Mouse (Mus musculus): ENCODE data around the gene Fam193b. TPM values are rescaled to one million over a fixed set of nuclear protein-coding genes. Genes with fewer than 3 reads are reported as not detected.

Gene Fam193b
- total RNA-seq, 2 experiments from 2014 or later: 61.9 to 82.4 TPM

DNA sequence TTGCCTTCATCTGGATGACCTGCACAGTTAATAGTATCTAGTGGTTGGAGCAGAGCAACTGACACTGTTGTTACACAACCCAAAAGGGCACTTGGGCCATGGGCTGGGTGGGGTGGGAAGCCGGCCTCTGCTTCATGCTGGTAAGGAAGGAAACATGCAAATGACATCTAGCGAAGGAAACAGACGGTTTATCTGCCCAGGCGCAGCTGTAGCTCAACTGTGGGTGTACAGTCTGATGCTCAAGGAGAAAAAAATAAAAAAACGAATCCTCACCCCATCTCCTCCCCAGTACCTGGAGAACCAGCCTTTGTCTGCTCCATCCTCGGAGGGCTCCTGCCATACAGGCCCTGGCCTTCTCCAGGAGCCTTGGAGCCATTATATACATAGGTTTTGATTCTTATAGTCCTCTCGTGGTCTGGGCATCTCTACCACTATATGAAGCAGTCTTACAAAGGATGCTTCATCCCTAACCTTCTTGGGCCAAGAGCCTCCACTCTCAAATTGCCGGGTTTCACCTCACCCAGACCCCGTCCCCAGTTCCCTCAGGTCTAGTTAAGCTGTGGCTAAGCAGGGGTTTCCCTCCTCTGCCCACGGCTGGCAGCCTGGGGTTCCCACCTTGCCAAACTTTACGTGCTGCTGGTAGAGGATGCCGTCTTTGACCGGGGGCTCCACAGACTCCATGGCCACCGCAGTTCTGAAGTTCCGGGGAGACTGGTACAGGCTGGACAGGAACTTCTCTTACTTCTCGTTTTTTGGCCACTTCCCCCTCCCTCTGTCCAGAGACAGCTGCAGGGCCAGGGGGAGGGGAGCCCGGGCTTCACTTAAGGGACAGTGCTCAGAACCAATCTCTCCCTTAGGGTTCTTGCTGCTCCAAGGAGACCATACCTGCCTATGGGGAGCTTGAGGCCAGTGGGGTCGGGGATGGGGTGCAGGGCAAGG lies 42.8 kb downstream of the Fam193b start:
- DNase-seq (ENCODE audit: low spot score in 2 of 2): no peak

DNA sequence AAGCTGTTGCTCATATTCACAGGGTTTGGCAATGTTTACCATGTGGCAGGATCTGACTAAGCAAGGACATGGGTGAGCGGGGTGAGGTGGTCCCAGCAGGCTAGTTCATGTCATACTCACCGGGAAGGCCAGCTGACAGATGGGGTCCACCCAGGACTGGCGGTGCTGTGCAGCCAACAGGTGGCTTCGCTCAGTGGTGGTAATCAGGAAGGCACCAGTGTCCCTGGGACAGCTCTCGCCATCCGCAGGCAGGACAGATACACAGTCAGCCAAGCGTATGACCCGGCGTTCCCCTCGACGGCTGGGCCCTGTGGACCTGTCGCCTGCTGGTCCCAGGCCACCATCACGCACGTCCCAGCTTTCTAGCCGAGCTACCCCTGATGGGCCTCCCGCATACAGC lies 43.7 kb downstream of the Fam193b start:
- no peak for DNase-seq (ENCODE audit: low spot score in 2 of 2)

DNA sequence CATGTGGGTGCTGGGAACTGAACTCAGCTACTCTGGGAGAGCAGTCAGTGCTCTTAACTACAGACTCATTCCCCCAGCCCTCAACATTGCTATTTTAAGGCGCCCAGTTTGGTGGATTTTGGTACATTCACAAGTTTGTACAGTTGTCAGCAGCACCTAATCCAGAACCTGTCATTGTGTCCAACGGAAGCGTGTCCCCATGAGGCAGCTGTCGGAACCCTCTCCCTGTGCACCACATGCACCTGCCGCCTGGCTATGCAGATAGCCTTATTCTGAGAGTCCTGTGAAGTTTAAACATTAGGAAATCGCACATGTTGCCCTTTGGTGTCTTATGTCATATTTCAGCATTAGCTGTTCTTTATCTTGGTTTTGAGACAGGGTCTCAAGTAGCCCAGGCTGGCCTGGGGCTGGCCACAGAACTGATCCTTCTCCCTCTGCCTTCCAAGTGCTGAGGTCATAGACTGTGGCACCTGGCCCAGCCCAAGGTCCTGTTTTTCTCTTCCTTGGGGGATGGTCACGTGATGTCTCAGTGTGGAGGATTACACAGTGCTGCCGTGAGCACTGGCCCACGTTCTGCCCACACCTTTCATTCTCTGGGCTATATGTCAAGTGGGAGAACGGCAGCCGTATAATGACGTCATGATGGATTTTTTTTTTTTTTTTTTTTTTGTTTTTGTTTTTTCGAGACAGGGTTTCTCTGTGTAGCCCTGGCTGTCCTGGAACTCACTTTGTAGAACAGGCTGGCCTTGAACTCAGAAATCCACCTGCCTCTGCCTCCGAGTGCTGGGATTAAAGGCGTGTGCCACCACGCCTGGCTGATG lies 45.0 kb downstream of the Fam193b start:
- DNase-seq (ENCODE audit: low spot score in 2 of 2): no peak

GRCm38 (mm10) chr13:55523951-55524600 lies 46.8 kb downstream of the Fam193b start:
- DNase-seq (ENCODE audit: low spot score in 2 of 2): no peak

GRCm38 (mm10) chr13:55523278-55523677 lies 47.6 kb downstream of the Fam193b start:
- no peak for DNase-seq (ENCODE audit: low spot score in 2 of 2)

DNA sequence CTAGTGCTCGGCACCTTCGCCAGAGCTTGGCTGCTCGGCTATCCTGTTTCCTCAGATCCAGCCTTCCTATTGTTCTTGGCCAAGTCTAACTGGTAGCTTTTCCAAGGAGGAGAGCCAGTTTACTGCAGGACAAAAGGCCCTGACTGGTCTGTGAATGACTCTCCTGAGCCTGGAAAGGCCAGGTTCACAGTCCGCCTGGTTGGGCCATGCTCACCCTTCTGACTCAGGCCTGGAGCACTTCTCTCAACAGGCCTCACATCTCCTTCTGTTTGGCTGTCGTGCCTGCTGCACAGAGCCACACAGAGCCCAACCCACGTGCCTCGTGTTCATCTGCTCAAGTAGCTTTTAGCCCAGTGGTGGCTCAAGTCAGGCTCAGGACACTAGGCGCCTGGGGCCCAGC lies 48.2 kb downstream of the Fam193b start:
- DNase-seq (ENCODE audit: low spot score in 2 of 2): no peak

DNA sequence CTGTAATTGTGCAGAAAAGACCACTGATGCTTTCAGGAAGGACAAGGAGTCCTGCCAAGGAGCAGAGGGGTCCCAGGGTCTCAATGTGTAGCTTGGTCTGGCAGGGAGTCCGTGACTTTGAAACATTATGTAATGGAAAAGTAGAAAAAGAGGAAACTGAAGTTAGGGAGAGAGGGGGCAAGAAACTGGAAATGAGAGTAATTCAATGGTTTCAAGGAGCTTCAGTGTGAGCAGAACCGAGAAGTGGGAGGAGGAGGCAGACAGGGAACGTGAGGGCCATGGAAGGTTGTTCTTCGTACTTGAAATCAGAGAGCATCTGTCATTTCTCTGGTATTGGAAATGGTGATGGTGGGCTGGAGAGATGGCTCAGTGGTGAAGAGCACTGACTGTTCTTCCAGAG lies 51.3 kb downstream of the Fam193b start:
- no peak for DNase-seq (ENCODE audit: low spot score in 2 of 2)

DNA sequence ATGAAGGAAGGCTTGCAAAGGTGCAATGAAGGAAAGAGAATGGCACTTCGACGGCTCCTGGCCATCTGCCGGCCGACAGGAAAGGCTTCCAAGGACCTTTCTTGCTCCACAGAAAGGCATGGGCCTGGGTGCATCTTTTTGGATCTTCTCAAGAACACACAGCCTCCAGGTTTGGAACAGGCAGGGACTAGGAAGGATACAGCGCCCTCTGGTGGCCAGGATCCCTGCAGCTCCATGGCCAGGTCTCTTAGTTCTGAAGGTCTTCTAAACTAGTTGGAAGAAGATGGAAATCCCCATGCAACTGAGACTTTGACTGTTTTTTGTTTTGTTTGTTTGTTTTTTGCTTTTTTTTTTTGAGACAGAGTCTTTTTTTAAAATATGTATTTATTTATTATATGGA lies 54.0 kb downstream of the Fam193b start:
- peak; percentile 91 to 94 for DNase-seq (ENCODE audit: low spot score in 2 of 2)

DNA sequence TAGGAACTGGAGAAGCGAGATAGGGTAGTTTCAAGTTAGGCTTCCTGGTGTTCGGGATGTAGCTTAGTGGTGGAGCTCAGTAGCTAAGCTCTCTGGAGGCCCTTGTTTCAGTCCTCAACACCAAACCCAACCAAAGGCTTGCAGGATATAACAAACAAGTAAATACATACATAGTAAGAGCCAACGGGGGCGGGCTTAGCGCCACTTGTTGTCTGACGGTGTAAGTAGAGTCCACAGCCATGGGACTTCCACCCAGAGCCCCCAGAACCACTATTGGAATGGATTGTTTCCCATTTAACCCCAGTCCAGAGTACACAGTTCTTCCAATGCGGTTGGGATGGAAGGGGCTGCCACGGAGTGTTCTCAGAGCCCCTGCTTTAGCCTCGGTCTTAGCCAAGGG lies 57.1 kb downstream of the Fam193b start:
- no peak for DNase-seq (ENCODE audit: low spot score in 2 of 2)

DNA sequence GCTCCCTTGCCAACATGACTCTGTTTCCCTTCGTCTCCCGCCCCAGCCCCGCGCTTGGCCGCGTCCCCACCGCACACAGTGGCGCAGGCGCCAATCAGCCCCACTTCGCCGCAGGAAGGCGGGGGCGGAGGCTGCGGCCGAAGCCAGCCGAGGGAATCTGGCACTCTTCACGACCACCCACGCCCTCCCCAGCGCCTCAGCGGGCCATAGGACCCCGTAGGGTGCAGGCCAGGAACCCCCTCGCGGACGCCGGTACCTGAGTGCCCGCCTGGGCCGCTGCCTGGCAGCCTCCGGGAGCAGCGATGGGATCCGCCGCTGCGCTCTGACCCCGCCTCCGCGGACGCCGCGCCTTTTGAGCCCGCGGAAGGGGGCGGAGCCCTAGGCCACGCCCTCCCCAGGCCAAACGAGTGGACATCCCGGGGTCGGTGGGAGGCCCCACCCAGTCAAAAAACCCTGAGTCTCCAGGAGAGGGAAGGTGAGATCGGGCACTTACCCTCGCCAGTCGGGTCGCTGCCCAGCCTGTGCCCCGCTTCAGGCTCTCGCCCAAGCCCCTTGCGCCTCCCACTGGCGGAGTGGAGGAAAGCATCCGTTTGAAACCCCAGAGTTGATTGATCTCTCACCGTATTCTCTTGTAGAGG lies 57.7 kb downstream of the Fam193b start, which contains the start of gene Pdlim7:
Pdlim7 (minus strand) TSS at position 566 of the 638 bp plus-strand sequence.
- DNase-seq (ENCODE audit: low spot score in 2 of 2): peak; percentile 89 to 90

GRCm38 (mm10) chr13:55512379-55513031 lies 58.4 kb downstream of the Fam193b start:
- peak in 1 of 2 experiments; percentile 39 for DNase-seq (ENCODE audit: low spot score in 2 of 2)

- DNase-seq (ENCODE audit: low spot score in 2 of 2): no peak
Observed at GRCm38 (mm10) chr13:55511492-55511861, 59.4 kb downstream of the Fam193b start.

DNA sequence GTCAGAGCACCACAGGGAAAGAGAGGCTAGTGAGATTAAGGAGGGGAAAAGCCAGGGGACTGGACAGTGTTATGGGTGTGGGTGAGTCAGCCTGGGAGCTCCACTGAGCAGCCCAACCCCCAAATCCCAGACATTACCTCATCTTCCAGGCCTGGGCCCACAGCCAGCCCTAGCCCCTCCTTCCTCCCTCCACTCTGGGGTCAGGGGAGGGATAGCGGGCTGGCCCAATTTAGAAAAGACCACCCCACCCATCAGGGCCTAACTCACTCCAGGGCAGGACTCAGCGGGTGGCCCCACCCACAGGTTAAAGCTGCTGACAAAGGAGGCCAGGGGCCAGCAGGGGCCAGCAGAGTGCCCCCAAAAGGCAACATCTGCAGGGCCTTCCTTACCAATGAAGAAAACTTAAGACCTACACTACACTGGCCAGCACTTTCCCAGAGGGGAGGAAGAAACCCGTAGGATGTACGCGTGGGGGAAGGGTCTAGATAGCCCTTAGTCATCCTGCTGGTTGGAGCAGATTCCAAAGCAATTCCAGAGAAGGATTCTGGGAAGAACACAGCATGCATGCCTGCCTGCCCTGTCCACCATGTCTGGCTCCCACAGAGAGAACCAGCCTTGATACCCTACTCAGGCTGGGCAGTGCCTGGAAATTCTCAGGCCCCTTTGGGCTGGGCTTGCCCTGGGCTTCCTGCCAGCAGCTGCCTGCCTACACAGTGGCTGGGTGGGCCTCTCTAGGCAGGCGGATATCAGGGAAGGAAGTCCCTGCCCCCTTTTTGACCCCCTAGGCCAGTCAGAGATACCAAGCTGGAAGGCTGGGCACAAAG lies 60.0 kb downstream of the Fam193b start:
- peak; percentile 38 to 57 for DNase-seq (ENCODE audit: low spot score in 2 of 2)

- DNase-seq (ENCODE audit: low spot score in 2 of 2): no peak
Observed at GRCm38 (mm10) chr13:55510332-55510667, 60.6 kb downstream of the Fam193b start.

- DNase-seq (ENCODE audit: low spot score in 2 of 2): no peak
Observed at GRCm38 (mm10) chr13:55508531-55508930, 62.4 kb downstream of the Fam193b start.

DNA sequence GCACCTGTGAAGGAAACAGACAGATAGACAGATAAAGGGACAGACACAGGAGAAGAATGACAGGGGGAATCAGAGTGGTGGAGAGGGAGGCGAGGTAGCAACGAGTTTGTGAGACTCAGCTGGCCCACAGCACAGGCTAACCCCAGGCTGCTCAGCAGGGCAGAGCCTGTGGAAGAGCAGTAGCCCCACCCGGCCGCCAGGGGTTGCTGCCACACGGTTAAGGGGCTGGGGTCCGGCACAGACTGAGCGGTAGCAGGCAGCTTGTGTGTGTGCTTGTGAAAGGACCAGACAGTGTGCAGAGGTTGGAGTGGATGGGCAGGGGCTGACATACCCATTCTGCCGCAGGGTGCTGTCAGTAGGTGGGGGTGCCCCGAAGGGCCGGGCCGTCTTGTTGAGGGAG lies 63.0 kb downstream of the Fam193b start:
- no peak for DNase-seq (ENCODE audit: low spot score in 2 of 2)

DNA sequence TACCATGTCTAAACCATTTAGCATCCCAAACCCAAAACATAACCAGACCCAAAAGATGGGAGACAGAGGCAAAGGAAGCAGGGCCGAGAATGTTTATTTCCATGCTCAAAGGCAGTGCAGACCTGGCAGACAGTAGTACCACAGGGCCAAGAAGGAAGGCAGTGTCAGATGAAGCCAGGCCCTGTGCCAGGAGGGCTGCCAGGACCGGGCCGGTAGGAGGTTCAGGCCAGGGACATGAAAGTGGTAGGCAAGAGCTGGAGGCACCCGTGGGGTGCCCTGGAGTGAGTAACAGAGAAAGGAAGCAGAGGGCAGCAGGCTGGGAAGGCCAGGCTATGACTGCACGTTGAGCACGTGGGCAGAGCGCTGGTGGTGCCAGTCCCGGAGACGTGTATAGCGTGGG lies 64.2 kb downstream of the Fam193b start:
- peak; percentile 28 to 47 for DNase-seq (ENCODE audit: low spot score in 2 of 2)

GRCm38 (mm10) chr13:55505810-55506209 lies 65.1 kb downstream of the Fam193b start:
- DNase-seq (ENCODE audit: low spot score in 2 of 2): no peak

- no peak for DNase-seq (ENCODE audit: low spot score in 2 of 2)
Observed at GRCm38 (mm10) chr13:55504390-55504789, 66.5 kb downstream of the Fam193b start.

GRCm38 (mm10) chr13:55502405-55502804 lies 68.5 kb downstream of the Fam193b start:
- DNase-seq (ENCODE audit: low spot score in 2 of 2): peak in 1 of 2 experiments; percentile 31

Measured in layer of hippocampus, postnatal 10 days (tissue).